Comparison of ENCODE assay signal across 27 mouse cellular contexts in genomic region chr11:115472183-115472582, GRCm38 (mm10). TPM values are rescaled to one million over a fixed set of nuclear protein-coding genes. Genes with fewer than 3 reads are reported as not detected.
DNase-seq lines count a peak whose midpoint lies in the region; ATAC-seq and TF ChIP-seq lines count a peak whose summit lies in the region.
"Had no signal": no experiment of that assay in that cellular context is flagged by ENCODE, and none has a peak within 500 bp of the region (broad histone marks: within the 10 kb centered on the region; RNA-seq: fewer than 3 reads in every experiment).

No protein-coding gene starts in this region.

- 87% methylated on average over 7 of the region's 7 CpGs for WGBS in hindbrain, embryonic 13.5 days
- 84% methylated on average over 7 of the region's 7 CpGs for WGBS in hindbrain, embryonic 14.5 days

- no peak overlapping the region for H3K27ac ChIP-seq in hindbrain, embryonic 13.5 days
- H3K27ac ChIP-seq in hindbrain, embryonic 14.5 days, result no peak overlapping the region
- H3K27ac ChIP-seq: limb, embryonic 15.5 days; neural tube, embryonic 13.5 days had no signal

- H3K4me2 ChIP-seq in hindbrain, embryonic 13.5 days, result no peak overlapping the region
- H3K4me2 ChIP-seq in hindbrain, embryonic 14.5 days (replicated peaks), result no peak overlapping the region
- H3K4me2 ChIP-seq: limb, embryonic 15.5 days; neural tube, embryonic 13.5 days had no signal

- no peak for ATAC-seq in hindbrain, embryonic 13.5 days (ENCODE audit: low FRiP score)
- no peak for ATAC-seq in hindbrain, embryonic 14.5 days (ENCODE audit: low FRiP score)
- ATAC-seq in megakaryocyte-erythroid progenitor cell, adult 5-6 weeks (replicated peaks; ENCODE audit: low FRiP score, low TSS enrichment, poor library complexity, severe bottlenecking), result no peak
- ATAC-seq: CD4-positive, CD25-positive, alpha-beta regulatory T cell, adult 4 months; forebrain, embryonic 16.5 days; midbrain, embryonic 16.5 days had no signal

- no peaks in the 10 kb centered on the region for H3K9me3 ChIP-seq in hindbrain, embryonic 13.5 days
- H3K9me3 ChIP-seq in hindbrain, embryonic 14.5 days (ENCODE audit: control insufficient read depth, low read length), result no peaks in the 10 kb centered on the region
- H3K9me3 ChIP-seq in E14TG2a.4 (ENCODE audit: low read length), result no peaks in the 10 kb centered on the region
- H3K9me3 ChIP-seq: limb, embryonic 15.5 days; neural tube, embryonic 13.5 days had no signal

- intact Hi-C loops in heart, postnatal 25 days (cut with DNase I), result no loop called here

- no peak overlapping the region for H3K4me3 ChIP-seq in hindbrain, embryonic 13.5 days
- no peak overlapping the region for H3K4me3 ChIP-seq in hindbrain, embryonic 14.5 days (replicated peaks; ENCODE audit: low read length)
- peak overlapping the region; percentile 43 for H3K4me3 ChIP-seq in E14TG2a.4 (replicated peaks; ENCODE audit: low read length)
- H3K4me3 ChIP-seq: limb, embryonic 15.5 days; myocyte; neural tube, embryonic 13.5 days had no signal

- H3K4me1 ChIP-seq in hindbrain, embryonic 13.5 days (replicated peaks), result peaks cover 37% of the 10 kb centered on the region
- H3K4me1 ChIP-seq in hindbrain, embryonic 14.5 days (replicated peaks; ENCODE audit: control insufficient read depth, insufficient read depth, low read length), result peaks cover 25% of the 10 kb centered on the region
- H3K4me1 ChIP-seq in E14TG2a.4 (replicated peaks; ENCODE audit: low read depth, low read length), result peaks cover 69% of the 10 kb centered on the region

- peak; percentile 97 for DNase-seq in heart, adult 11 months
- DNase-seq in heart, postnatal 4 days, result no peak
- no peak for DNase-seq in hindbrain, embryonic 14.5 days (ENCODE audit: low spot score)
- DNase-seq in heart, postnatal 25 days (ENCODE audit: low spot score), result peak; percentile 20
- DNase-seq in spleen, postnatal 10 days (ENCODE audit: low spot score in 2 of 2), result no peak
- DNase-seq: adrenal gland, postnatal 10 days; cerebellum, adult 18-20 months; cerebellum, postnatal 14 days; embryo, embryonic 11 days; gastrocnemius, postnatal 14 days; kidney, adult 11 months; layer of hippocampus, adult 9-11 months; lung, postnatal 4 days; thymus, postnatal 25 days had no signal

- TF ChIP-seq CTCF in E14TG2a.4 (conservative IDR thresholded peaks at IDR 0.05; ENCODE audit: low read length), result no peak

- no peaks in the 10 kb centered on the region for H3K36me3 ChIP-seq in hindbrain, embryonic 13.5 days
- H3K36me3 ChIP-seq in hindbrain, embryonic 14.5 days (replicated peaks; ENCODE audit: control insufficient read depth, insufficient read depth), result no peaks in the 10 kb centered on the region
- H3K36me3 ChIP-seq in E14TG2a.4 (ENCODE audit: insufficient read depth, low read length), result 0 out of 2 replicates have a peak, but pooled peaks cover 3% of the 10 kb centered on the region
- H3K36me3 ChIP-seq: limb, embryonic 15.5 days; neural tube, embryonic 13.5 days had no signal

- H3K9ac ChIP-seq in hindbrain, embryonic 13.5 days, result 0 out of 2 replicates have a peak overlapping the region, but pooled peaks have one; percentile 5
- no peak overlapping the region for H3K9ac ChIP-seq in hindbrain, embryonic 14.5 days
- H3K9ac ChIP-seq: limb, embryonic 15.5 days; neural tube, embryonic 13.5 days had no signal

- H3K27me3 ChIP-seq in hindbrain, embryonic 13.5 days, result 0 out of 2 replicates have a peak, but pooled peaks cover 5% of the 10 kb centered on the region
- no peaks in the 10 kb centered on the region for H3K27me3 ChIP-seq in hindbrain, embryonic 14.5 days (ENCODE audit: control insufficient read depth, insufficient read depth, low read length)
- no peaks in the 10 kb centered on the region for H3K27me3 ChIP-seq in E14TG2a.4 (ENCODE audit: insufficient read depth, low read length)
- H3K27me3 ChIP-seq: limb, embryonic 15.5 days; neural tube, embryonic 13.5 days had no signal

RNA-seq across cellular contexts. Expression of gene Armc7, which starts 3.3 kb away (rescaled TPM):
- 1 to 10 TPM; 3.1 to 4.3 TPM for total RNA-seq in heart, postnatal 4 days (2021)
- polyA plus RNA-seq in hindbrain, embryonic 13.5 days (2015; fragmentation: Nextera tagmentation; extraction: Ambion mirVana), result 16.9 and 18.0 TPM in 2 replicates
- 14.2 and 14.8 TPM in 2 replicates for polyA plus RNA-seq in hindbrain, embryonic 14.5 days (2014; fragmentation: Nextera tagmentation; extraction: Ambion mirVana)
- total RNA-seq in heart, postnatal 25 days (2021), result 1 to 10 TPM; 1.4 to 2.3 TPM
- 4.2 and 10.1 TPM in 2 replicates for total RNA-seq in megakaryocyte-erythroid progenitor cell, adult 5-6 weeks (2014; fragmentation: Nextera tagmentation)
- total RNA-seq in megakaryocyte-erythroid progenitor cell, adult 5-6 weeks (2017), result 8.3 and 8.7 TPM in 2 replicates

RNA-seq across cellular contexts. Expression of gene Slc16a5, which starts 9.9 kb away (rescaled TPM):
- under 1 TPM in 1 of 2 experiments, not detected in 1; 0.29 TPM for total RNA-seq in heart, postnatal 4 days (2021)
- polyA plus RNA-seq in hindbrain, embryonic 13.5 days (2015; fragmentation: Nextera tagmentation; extraction: Ambion mirVana), result 0.19 TPM in 1 of 2 replicates, not detected in the other
- polyA plus RNA-seq in hindbrain, embryonic 14.5 days (2014; fragmentation: Nextera tagmentation; extraction: Ambion mirVana), result 0.18 TPM in 1 of 2 replicates, not detected in the other
- not detected for total RNA-seq in heart, postnatal 25 days (2021)
- not detected in 2 replicates for total RNA-seq in megakaryocyte-erythroid progenitor cell, adult 5-6 weeks (2014; fragmentation: Nextera tagmentation)
- not detected in 2 replicates for total RNA-seq in megakaryocyte-erythroid progenitor cell, adult 5-6 weeks (2017)
- total RNA-seq: gastrocnemius, postnatal 14 days; left cerebral cortex, adult 18-20 months; left cerebral cortex, postnatal 36 days had no signal
- polyA plus RNA-seq: forebrain, embryonic 16.5 days; limb, embryonic 15.5 days had no signal

RNA-seq across cellular contexts. Expression of gene Nt5c, which starts 19.5 kb away (rescaled TPM):
- total RNA-seq in heart, postnatal 4 days (2021), result 10 to 100 TPM; 27.3 to 27.4 TPM
- polyA plus RNA-seq in hindbrain, embryonic 13.5 days (2015; fragmentation: Nextera tagmentation; extraction: Ambion mirVana), result 104 and 105 TPM in 2 replicates
- 85.3 and 98.0 TPM in 2 replicates for polyA plus RNA-seq in hindbrain, embryonic 14.5 days (2014; fragmentation: Nextera tagmentation; extraction: Ambion mirVana)
- 10 to 100 TPM; 13.9 to 14.9 TPM for total RNA-seq in heart, postnatal 25 days (2021)
- 81.6 and 117 TPM in 2 replicates for total RNA-seq in megakaryocyte-erythroid progenitor cell, adult 5-6 weeks (2014; fragmentation: Nextera tagmentation)
- 79.8 and 101 TPM in 2 replicates for total RNA-seq in megakaryocyte-erythroid progenitor cell, adult 5-6 weeks (2017)

RNA-seq across cellular contexts. Expression of gene Trim80, which starts 31.8 kb away (rescaled TPM):
- total RNA-seq in heart, postnatal 4 days (2021), result not detected
- not detected in 2 replicates for polyA plus RNA-seq in hindbrain, embryonic 13.5 days (2015; fragmentation: Nextera tagmentation; extraction: Ambion mirVana)
- not detected in 2 replicates for polyA plus RNA-seq in hindbrain, embryonic 14.5 days (2014; fragmentation: Nextera tagmentation; extraction: Ambion mirVana)
- not detected for total RNA-seq in heart, postnatal 25 days (2021)
- not detected in 2 replicates for total RNA-seq in megakaryocyte-erythroid progenitor cell, adult 5-6 weeks (2014; fragmentation: Nextera tagmentation)
- not detected in 2 replicates for total RNA-seq in megakaryocyte-erythroid progenitor cell, adult 5-6 weeks (2017)
- total RNA-seq: gastrocnemius, postnatal 14 days; left cerebral cortex, adult 18-20 months; left cerebral cortex, postnatal 36 days had no signal
- polyA plus RNA-seq: CD4-positive, CD25-positive, alpha-beta regulatory T cell, adult 4 months; forebrain, embryonic 16.5 days; hindbrain, embryonic 11.5 days; limb, embryonic 15.5 days; lung, embryonic 16.5 days; midbrain, embryonic 16.5 days; myocyte; neural tube, embryonic 13.5 days had no signal

RNA-seq across cellular contexts. Expression of gene Jpt1, which starts 42.0 kb away (rescaled TPM):
- total RNA-seq in heart, postnatal 4 days (2021), result 100 to 1,000 TPM; 559 to 561 TPM
- polyA plus RNA-seq in hindbrain, embryonic 13.5 days (2015; fragmentation: Nextera tagmentation; extraction: Ambion mirVana), result 1,452 and 1,454 TPM in 2 replicates
- polyA plus RNA-seq in hindbrain, embryonic 14.5 days (2014; fragmentation: Nextera tagmentation; extraction: Ambion mirVana), result 1,350 and 1,384 TPM in 2 replicates
- 100 to 1,000 TPM; 121 to 135 TPM for total RNA-seq in heart, postnatal 25 days (2021)
- 167 and 191 TPM in 2 replicates for total RNA-seq in megakaryocyte-erythroid progenitor cell, adult 5-6 weeks (2014; fragmentation: Nextera tagmentation)
- total RNA-seq in megakaryocyte-erythroid progenitor cell, adult 5-6 weeks (2017), result 122 and 142 TPM in 2 replicates

Comparison
In these comparisons a context has a peak if more than half of its experiments do, and no peak if none do; other contexts are left out.
1. DNase-seq: peak in heart, adult 11 months (single experiment) and heart, postnatal 25 days (single experiment); none in heart, postnatal 4 days (single experiment), hindbrain, embryonic 14.5 days (single experiment) and spleen, postnatal 10 days (0 of 2).